Mouse (Mus musculus) C2C12 (cell line): ENCODE data around the gene Zfp655. TPM values are rescaled to one million over a fixed set of nuclear protein-coding genes. Genes with fewer than 3 reads are reported as not detected.

Source experiments
- H3K27me3 ChIP-seq: one replicate; pipeline ENCODE4 v1.6.1; 2011; ENCODE audit not compliant: control insufficient read depth, insufficient read depth, insufficient read length
- H3K36me3 ChIP-seq: one replicate; pipeline ENCODE4 v1.6.1; 2011; ENCODE audit not compliant: control insufficient read depth, insufficient read depth
- H3K4me3 ChIP-seq: one replicate; pipeline ENCODE4 v1.5.1; 2011; ENCODE audit warnings: mild to moderate bottlenecking, control low read depth; ENCODE audit not compliant: poor library complexity, insufficient read depth, severe bottlenecking
- H3K79me2 ChIP-seq: one replicate; pipeline ENCODE4 v1.6.1; 2011; ENCODE audit not compliant: control insufficient read depth, insufficient read depth
- H3K79me3 ChIP-seq: one replicate; pipeline ENCODE4 v1.6.1; 2011; ENCODE audit warnings: low read depth, control low read depth
- H3ac ChIP-seq: one replicate; pipeline ENCODE3; 2011; ENCODE audit warnings: low read depth; ENCODE audit not compliant: control insufficient read depth, insufficient read length
- CEBPB ChIP-seq: IDR thresholded peaks from one replicate; pipeline ENCODE4 v1.6.1; 2011; ENCODE audit warnings: low read depth, mild to moderate bottlenecking, control low read depth, moderate library complexity
- CTCF ChIP-seq: IDR thresholded peaks from one replicate; pipeline ENCODE4 v1.5.1; 2011; ENCODE audit not compliant: control insufficient read depth, insufficient read depth, insufficient read length
- FOSL1 ChIP-seq: IDR thresholded peaks from one replicate; pipeline ENCODE4 v1.8.0; 2011; ENCODE audit warnings: mild to moderate bottlenecking, low read length; ENCODE audit not compliant: poor library complexity, insufficient read depth, severe bottlenecking
- MAX ChIP-seq: IDR thresholded peaks from one replicate; pipeline ENCODE4 v1.6.1; 2011; ENCODE audit warnings: mild to moderate bottlenecking, control low read depth
- MYOD1 ChIP-seq: IDR thresholded peaks from one replicate; pipeline ENCODE4 v1.6.1; 2011; ENCODE audit warnings: low read depth; ENCODE audit not compliant: control insufficient read depth, insufficient read length
- MYOG ChIP-seq: IDR thresholded peaks from one replicate; pipeline ENCODE4 v1.6.1; 2011; ENCODE audit not compliant: control insufficient read depth, insufficient read length; ENCODE audit errors: extremely low read depth
- USF1 ChIP-seq: IDR thresholded peaks from one replicate; pipeline ENCODE4 v1.6.1; 2011; ENCODE audit warnings: low read depth, mild to moderate bottlenecking, control low read depth, moderate library complexity
- polyA plus RNA-seq: library from polyadenylated mRNA; unstranded; fragments of >200 nt; fragmentation: generic; extraction: Trizol; gene quantifications from one replicate; pipeline ENCODE4 v1.2.1, GENCODE M21; 2012; ENCODE audit warnings: missing spikeins

The Zfp655 gene
- polyA plus RNA-seq, 1 experiment = 7.7 TPM

GRCm38 (mm10) chr5:145213505-145213904, 18.0 kb upstream of the Zfp655 start:
- Histone ChIP-seq H3K4me3 (no peak overlapping the region), H3K36me3 (no peaks in the 10 kb centered on the region)
- TF ChIP-seq USF1 (no peak), MAX (no peak), CEBPB (no peak), FOSL1 (no peak), MYOG (no peak), MYOD1 (no peak), CTCF (no peak)

GRCm38 (mm10) chr5:145214679-145215078, 16.8 kb upstream of the Zfp655 start:
- Histone ChIP-seq H3K27me3 (no peaks in the 10 kb centered on the region), H3K79me3 (peaks cover 1% of the 10 kb centered on the region), H3K36me3 (no peaks in the 10 kb centered on the region), H3K4me3 (no peak overlapping the region), H3ac (no peak overlapping the region), H3K79me2 (no peaks in the 10 kb centered on the region)
- TF ChIP-seq MAX (no peak), CEBPB (no peak), MYOD1 (no peak), CTCF (no peak), USF1 (no peak), MYOG (no peak), FOSL1 (no peak)

More at GRCm38 (mm10) chr5:145213505-145213904, 18.0 kb upstream of the Zfp655 start:
- Histone ChIP-seq H3K79me2 (no peaks in the 10 kb centered on the region), H3K27me3 (no peaks in the 10 kb centered on the region), H3K79me3 (peaks cover 2% of the 10 kb centered on the region), H3ac (no peak overlapping the region)

GRCm38 (mm10) chr5:145217746-145218145, 13.8 kb upstream of the Zfp655 start:
- Histone ChIP-seq H3K27me3 (no peaks in the 10 kb centered on the region), H3K4me3 (no peak overlapping the region), H3ac (no peak overlapping the region), H3K36me3 (peaks cover 4% of the 10 kb centered on the region), H3K79me2 (no peaks in the 10 kb centered on the region), H3K79me3 (no peaks in the 10 kb centered on the region)
- TF ChIP-seq CEBPB (no peak), MAX (no peak), CTCF (no peak), MYOD1 (no peak), FOSL1 (no peak)

- H3K27me3 ChIP-seq = no peaks in the 10 kb centered on the region
- no peak overlapping the region for H3ac ChIP-seq
- TF ChIP-seq MYOD1 = no peak
- no peak for TF ChIP-seq MYOG
- no peak for TF ChIP-seq CTCF
- no peak for TF ChIP-seq CEBPB
- no peak for TF ChIP-seq FOSL1
- no peak for TF ChIP-seq MAX
- no peak for TF ChIP-seq USF1
- no peaks in the 10 kb centered on the region for H3K79me3 ChIP-seq
- peaks cover 4% of the 10 kb centered on the region for H3K36me3 ChIP-seq
- H3K79me2 ChIP-seq = no peaks in the 10 kb centered on the region
- no peak overlapping the region for H3K4me3 ChIP-seq
Observed at GRCm38 (mm10) chr5:145218206-145218605, 13.3 kb upstream of the Zfp655 start.

GRCm38 (mm10) chr5:145218671-145219070, 12.8 kb upstream of the Zfp655 start:
- Histone ChIP-seq H3K4me3 (no peak overlapping the region), H3K79me3 (no peaks in the 10 kb centered on the region), H3K27me3 (no peaks in the 10 kb centered on the region), H3ac (no peak overlapping the region), H3K36me3 (peaks cover 4% of the 10 kb centered on the region), H3K79me2 (no peaks in the 10 kb centered on the region)
- TF ChIP-seq CEBPB (no peak), FOSL1 (no peak), MYOG (no peak), MAX (no peak), MYOD1 (no peak), USF1 (no peak), CTCF (no peak)

- H3K4me3 ChIP-seq = no peak overlapping the region
- no peaks in the 10 kb centered on the region for H3K27me3 ChIP-seq
- TF ChIP-seq CTCF (no peak), MYOD1 (no peak), FOSL1 (no peak), USF1 (no peak), MYOG (no peak), MAX (no peak), CEBPB (no peak)
- H3K36me3 ChIP-seq = peaks cover 4% of the 10 kb centered on the region
- no peaks in the 10 kb centered on the region for H3K79me2 ChIP-seq
- H3K79me3 ChIP-seq = no peaks in the 10 kb centered on the region
- H3ac ChIP-seq = no peak overlapping the region
Observed at GRCm38 (mm10) chr5:145219981-145220380, 11.5 kb upstream of the Zfp655 start.
